Mouse (Mus musculus) Patski (cell line): ENCODE results near the gene Echdc2. TPM values are rescaled to one million over a fixed set of nuclear protein-coding genes. Genes with fewer than 3 reads are reported as not detected.

Source experiments
- ATAC-seq: fragments of 100-300 bp; one replicate; pipeline ENCODE4 v1.8.0; 2021
- CTCF ChIA-PET: fragments of 350-600 bp; sonication (Branson Sonifier 250); formaldehyde crosslinking; loops from one replicate; lab custom pipeline; 2022; ENCODE audit warnings: inconsistent platforms; lab: Charles Lee
- POLR2A ChIA-PET: fragments of 350-600 bp; sonication (Branson Sonifier 250); formaldehyde crosslinking; loops from one replicate; lab custom pipeline; 2022; ENCODE audit warnings: antibody characterized with exemption, inconsistent platforms; lab: Charles Lee
- DNase-seq: peaks from one replicate; pipeline ENCODE4 v3.0.0-alpha.2; 2011; ENCODE audit warnings: low read depth, low spot score
- H3K27me3 ChIP-seq: fragments of 371-371 bp; one replicate; pipeline ENCODE4 v1.5.1; 2021
- CTCF ChIP-seq: fragments of 100-300 bp; IDR thresholded peaks from one replicate; pipeline ENCODE4 v1.5.1; 2021
- in situ Hi-C: fragments of 300-500 bp; cut with MboI; formaldehyde crosslinking; loops from 3 replicates; pipeline ENCODE4 v1.11.1; 2018; ENCODE audit warnings: low pct_unique_long_range_greater_than_20kb, mixed read lengths
- polyA plus RNA-seq: library from polyadenylated mRNA; unstranded; gene quantifications from one replicate; pipeline ENCODE4 v1.2.3, GENCODE M21; 2021

Gene Echdc2
- 32.2 TPM for polyA plus RNA-seq

GRCm38 (mm10) chr4:108165152-108165895 is at the start of gene Echdc2:
TSS of gene Echdc2 (plus strand) at chr4:108165437.
- CTCF ChIA-PET: interaction anchor here (1.0 kb wide), 1 partner anchor 162 kb away, joined by 3 read pairs; the partner anchor contains the start of gene Coa7
- POLR2A ChIA-PET: no interaction called here
- DNase-seq: no peak
- in situ Hi-C loops: no loop called here
- no peaks in the 10 kb centered on the region for H3K27me3 ChIP-seq
- no peak for ATAC-seq
- no peak for TF ChIP-seq CTCF

- ATAC-seq: no peak
- TF ChIP-seq CTCF: no peak
- ChIA-PET CTCF (interaction anchor here (1.3 kb wide), 1 partner anchor 9 kb away, joined by 3 read pairs; no protein-coding TSS in a partner anchor), POLR2A (interaction anchor here (0.6 kb wide), 1 partner anchor 255 kb away, joined by 6 read pairs; no protein-coding TSS in a partner anchor)
- DNase-seq: no peak
- no peaks in the 10 kb centered on the region for H3K27me3 ChIP-seq
- in situ Hi-C loops: no loop called here
These were observed 48.8 kb upstream of the Echdc2 start for GRCm38 (mm10) chr4:108116466-108116865.

GRCm38 (mm10) chr4:108117488-108117887 is 47.7 kb upstream of the Echdc2 start:
- no peaks in the 10 kb centered on the region for H3K27me3 ChIP-seq
- ATAC-seq (no peak), DNase-seq (no peak)
- CTCF ChIA-PET: interaction anchor here (0.9 to 1.3 kb wide), 2 partner anchors 10 to 11 kb away, joined by 3 read pairs; no protein-coding TSS in a partner anchor
- POLR2A ChIA-PET: no interaction called here
- in situ Hi-C loops: no loop called here
- no peak for TF ChIP-seq CTCF

- in situ Hi-C loops: no loop called here
- CTCF ChIA-PET: interaction anchor here (0.9 kb wide), 1 partner anchor 12 kb away, joined by 3 read pairs; no protein-coding TSS in a partner anchor
- no peaks in the 10 kb centered on the region for H3K27me3 ChIP-seq
- DNase-seq: peak; percentile 12
- no peak for ATAC-seq
- POLR2A ChIA-PET: no interaction called here
- no peak for TF ChIP-seq CTCF
These were observed 47.0 kb upstream of the Echdc2 start for GRCm38 (mm10) chr4:108117924-108118876.

GRCm38 (mm10) chr4:108124104-108124503 is 41.1 kb upstream of the Echdc2 start:
- POLR2A ChIA-PET: no interaction called here

GRCm38 (mm10) chr4:108126260-108126659 is 39.0 kb upstream of the Echdc2 start:
- ATAC-seq (no peak), DNase-seq (no peak)
- CTCF ChIA-PET: no interaction called here
- POLR2A ChIA-PET: no interaction called here
- in situ Hi-C loops: no loop called here
- H3K27me3 ChIP-seq: no peaks in the 10 kb centered on the region
- no peak for TF ChIP-seq CTCF

More at GRCm38 (mm10) chr4:108124104-108124503, 41.1 kb upstream of the Echdc2 start:
- no peak for TF ChIP-seq CTCF
- CTCF ChIA-PET: no interaction called here
- ATAC-seq: no peak
- in situ Hi-C loops: no loop called here
- no peak for DNase-seq
- H3K27me3 ChIP-seq: no peaks in the 10 kb centered on the region

- POLR2A ChIA-PET: no interaction called here
- H3K27me3 ChIP-seq: no peaks in the 10 kb centered on the region
- no peak for TF ChIP-seq CTCF
- in situ Hi-C loops: no loop called here
- CTCF ChIA-PET: no interaction called here
- DNase-seq: no peak
- ATAC-seq: no peak
These were observed 37.7 kb upstream of the Echdc2 start for GRCm38 (mm10) chr4:108127516-108127915.

- DNase-seq (no peak), ATAC-seq (no peak)
- H3K27me3 ChIP-seq: no peaks in the 10 kb centered on the region
- CTCF ChIA-PET: no interaction called here
- no peak for TF ChIP-seq CTCF
- in situ Hi-C loops: no loop called here
- POLR2A ChIA-PET: no interaction called here
These were observed 36.9 kb upstream of the Echdc2 start for GRCm38 (mm10) chr4:108128339-108128738.

GRCm38 (mm10) chr4:108130452-108130851 is 34.8 kb upstream of the Echdc2 start:
- no peak for DNase-seq
- no peak for TF ChIP-seq CTCF
- ChIA-PET CTCF (no interaction called here), POLR2A (no interaction called here)
- H3K27me3 ChIP-seq: no peaks in the 10 kb centered on the region
- ATAC-seq: no peak
- in situ Hi-C loops: no loop called here

GRCm38 (mm10) chr4:108136938-108137337 is 28.3 kb upstream of the Echdc2 start:
- no peak for DNase-seq
- no peaks in the 10 kb centered on the region for H3K27me3 ChIP-seq
- POLR2A ChIA-PET: no interaction called here
- CTCF ChIA-PET: no interaction called here
- no peak for TF ChIP-seq CTCF
- in situ Hi-C loops: no loop called here
- ATAC-seq: no peak
